Mouse (Mus musculus) kidney, embryonic 14.5 days (tissue): Measurements from ENCODE around the gene Adra2b. TPM values are rescaled to one million over a fixed set of nuclear protein-coding genes. Genes with fewer than 3 reads are reported as not detected.

Experiments
- ATAC-seq: fragments of 200-750 bp; cut with Nextera tagmentation; 2 replicates; pipeline ENCODE4 v1.8.0; 2017; ENCODE audit warnings: moderate number of reproducible peaks, mild to moderate bottlenecking, moderate TSS enrichment, moderate library complexity; ENCODE audit not compliant: low FRiP score, low TSS enrichment
- H3K27ac ChIP-seq: fragments of 300-500 bp; sonication (generic); 2 replicates; pipeline ENCODE4 v1.5.1; 2014; ENCODE audit warnings: low read depth, mild to moderate bottlenecking, low read length, moderate library complexity, mixed read lengths
- H3K27me3 ChIP-seq: fragments of 300-500 bp; sonication (generic); 2 replicates; pipeline ENCODE4 v1.6.1; 2014; ENCODE audit warnings: mild to moderate bottlenecking, low read length; ENCODE audit not compliant: control insufficient read depth, insufficient read depth
- H3K36me3 ChIP-seq: fragments of 300-500 bp; sonication (generic); 2 replicates; pipeline ENCODE4 v1.6.1; 2014; ENCODE audit warnings: low read length, mixed read lengths; ENCODE audit not compliant: control insufficient read depth, insufficient read depth
- H3K4me1 ChIP-seq: fragments of 300-500 bp; sonication (generic); 2 replicates; pipeline ENCODE4 v1.6.1; 2014; ENCODE audit warnings: low read length, mixed read lengths; ENCODE audit not compliant: control insufficient read depth, insufficient read depth
- H3K4me2 ChIP-seq: fragments of 300-500 bp; sonication (generic); replicated peaks from 2 replicates; pipeline ENCODE4 v1.6.1; 2014; ENCODE audit warnings: low read depth, mild to moderate bottlenecking, low read length
- H3K4me3 ChIP-seq: fragments of 300-500 bp; sonication (generic); 2 replicates; pipeline ENCODE4 v1.5.1; 2014; ENCODE audit warnings: mild to moderate bottlenecking, low read length
- H3K9ac ChIP-seq: fragments of 300-500 bp; sonication (generic); 2 replicates; pipeline ENCODE4 v1.6.1; 2014; ENCODE audit warnings: low read depth, mild to moderate bottlenecking, low read length, moderate library complexity
- H3K9me3 ChIP-seq: fragments of 300-500 bp; sonication (generic); 2 replicates; pipeline ENCODE4 v1.6.1; 2016; ENCODE audit warnings: low read length; ENCODE audit not compliant: control insufficient read depth
- WGBS: fragments of 180-500 bp; shearing (Covaris S2); extraction: QIAGEN DNeasy Blood & Tissue Kit; methylation state at CpG from one replicate; pipeline ENCODE4 v1.1.7; 2014; 5-methylcytosine and 5-hydroxymethylcytosine counted together
- polyA plus RNA-seq: library from polyadenylated mRNA; unstranded; fragments of >200 nt; fragmentation: Nextera tagmentation; extraction: Ambion mirVana; gene quantifications from 2 replicates; pipeline ENCODE4 v1.2.1, GENCODE M21; 2014

Gene Adra2b
- polyA plus RNA-seq, 1 experiment from 2014 or later, result 1.8 TPM

GRCm38 (mm10) chr2:127390352-127390751 is 27.3 kb downstream of the Adra2b start:
- Histone ChIP-seq H3K36me3 (no peaks in the 10 kb centered on the region), H3K4me2 (no peak overlapping the region), H3K4me3 (no peak overlapping the region), H3K27ac (no peak overlapping the region), H3K27me3 (no peaks in the 10 kb centered on the region), H3K4me1 (no peaks in the 10 kb centered on the region), H3K9ac (no peak overlapping the region), H3K9me3 (no peaks in the 10 kb centered on the region)
- WGBS, result 79% methylated on average over 3 of the region's 3 CpGs
- ATAC-seq, result no peak

DNA sequence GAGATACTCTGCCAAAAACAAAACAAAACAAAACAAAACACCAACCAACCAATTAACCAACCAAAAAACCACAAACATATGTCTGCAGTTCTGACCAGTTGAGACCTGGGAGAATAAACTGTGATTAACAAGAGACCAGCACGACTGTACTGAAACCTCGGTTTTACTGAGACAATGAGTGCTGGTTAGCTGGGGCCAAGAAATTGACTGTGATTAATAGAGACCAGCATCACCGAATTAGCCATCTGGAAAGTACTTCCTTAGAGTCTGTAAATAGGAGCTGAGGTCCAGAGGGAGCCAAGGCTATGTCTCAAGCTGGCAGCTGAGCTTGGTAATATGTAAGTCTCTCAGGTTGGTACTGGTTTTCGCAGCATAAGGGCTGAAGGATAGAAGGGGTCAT is 27.8 kb downstream of the Adra2b start:
- Histone ChIP-seq H3K36me3 (no peaks in the 10 kb centered on the region), H3K9me3 (no peaks in the 10 kb centered on the region), H3K27ac (no peak overlapping the region), H3K4me1 (no peaks in the 10 kb centered on the region), H3K4me3 (no peak overlapping the region), H3K9ac (no peak overlapping the region), H3K27me3 (no peaks in the 10 kb centered on the region), H3K4me2 (no peak overlapping the region)
- ATAC-seq, result no peak
- 67% methylated on average over 4 of the region's 4 CpGs for WGBS

DNA sequence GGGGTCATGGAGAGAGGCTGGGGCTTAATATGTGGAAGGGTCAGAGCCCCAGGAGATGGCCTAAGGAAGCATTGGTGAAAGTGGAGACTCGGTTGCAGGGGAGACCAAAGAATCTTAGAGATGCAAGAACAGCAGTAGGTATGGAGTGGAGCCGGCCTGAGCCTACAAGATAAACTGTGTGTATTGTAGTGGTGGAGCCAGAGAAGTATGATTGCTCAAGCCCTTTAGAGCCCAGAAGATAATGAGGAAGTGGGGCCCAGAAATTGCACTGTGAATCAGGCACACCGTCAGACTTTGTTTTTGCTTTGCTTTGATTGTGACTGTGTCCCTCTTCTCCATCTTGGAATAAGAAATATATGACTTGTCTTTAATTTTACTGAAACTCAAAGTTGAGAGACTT is 28.3 kb downstream of the Adra2b start:
- Histone ChIP-seq H3K36me3 (no peaks in the 10 kb centered on the region), H3K27me3 (no peaks in the 10 kb centered on the region), H3K9me3 (no peaks in the 10 kb centered on the region), H3K4me1 (no peaks in the 10 kb centered on the region), H3K4me2 (no peak overlapping the region), H3K27ac (no peak overlapping the region), H3K4me3 (no peak overlapping the region), H3K9ac (no peak overlapping the region)
- ATAC-seq, result no peak
- 70% methylated on average over 3 of the region's 3 CpGs for WGBS

- ATAC-seq, result no peak
- WGBS, result 81% methylated on average over 5 of the region's 5 CpGs
Measured at GRCm38 (mm10) chr2:127394606-127395161, 31.7 kb downstream of the Adra2b start.

GRCm38 (mm10) chr2:127398738-127399137 is 35.7 kb downstream of the Adra2b start:
- 78% methylated on average over 7 of the region's 7 CpGs for WGBS
- no peak for ATAC-seq
- H3K36me3 ChIP-seq, result no peaks in the 10 kb centered on the region
- H3K4me1 ChIP-seq, result no peaks in the 10 kb centered on the region
- no peak overlapping the region for H3K9ac ChIP-seq
- H3K27me3 ChIP-seq, result no peaks in the 10 kb centered on the region
- H3K27ac ChIP-seq, result no peak overlapping the region
- no peaks in the 10 kb centered on the region for H3K9me3 ChIP-seq
- H3K4me3 ChIP-seq, result no peak overlapping the region
- no peak overlapping the region for H3K4me2 ChIP-seq

More at GRCm38 (mm10) chr2:127394606-127395161, 31.7 kb downstream of the Adra2b start:
- Histone ChIP-seq H3K4me1 (no peaks in the 10 kb centered on the region), H3K4me3 (no peak overlapping the region), H3K4me2 (no peak overlapping the region), H3K36me3 (no peaks in the 10 kb centered on the region), H3K27ac (no peak overlapping the region), H3K9ac (no peak overlapping the region), H3K9me3 (no peaks in the 10 kb centered on the region), H3K27me3 (no peaks in the 10 kb centered on the region)

DNA sequence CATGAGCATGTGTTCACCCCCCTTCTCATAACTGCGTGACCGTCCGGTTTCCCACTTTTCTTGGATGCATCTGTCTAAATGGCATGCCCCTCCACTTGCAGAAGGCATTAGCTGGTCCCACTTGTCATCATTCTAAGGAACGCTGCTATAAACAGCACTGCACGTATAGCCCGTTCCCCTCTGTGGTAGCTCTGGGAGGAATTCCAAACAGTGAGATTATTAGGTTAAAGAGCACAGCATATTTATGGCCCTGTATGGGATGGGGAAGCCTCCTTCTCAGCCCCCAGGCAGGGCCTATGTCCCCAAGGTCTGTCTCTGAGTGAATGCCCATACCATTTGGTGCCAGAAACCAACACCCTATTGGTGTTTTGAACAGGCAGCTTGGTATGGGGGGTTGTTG is 48.1 kb downstream of the Adra2b start:
- Histone ChIP-seq H3K9me3 (no peaks in the 10 kb centered on the region), H3K4me3 (no peak overlapping the region), H3K27ac (no peak overlapping the region), H3K4me1 (no peaks in the 10 kb centered on the region), H3K4me2 (no peak overlapping the region), H3K9ac (no peak overlapping the region), H3K36me3 (no peaks in the 10 kb centered on the region), H3K27me3 (no peaks in the 10 kb centered on the region)
- ATAC-seq, result no peak
- 82% methylated on average over 6 of the region's 6 CpGs for WGBS

GRCm38 (mm10) chr2:127415806-127416205 is 52.8 kb downstream of the Adra2b start:
- Histone ChIP-seq H3K27ac (no peak overlapping the region), H3K4me2 (no peak overlapping the region), H3K36me3 (no peaks in the 10 kb centered on the region), H3K27me3 (no peaks in the 10 kb centered on the region), H3K4me3 (no peak overlapping the region), H3K9ac (no peak overlapping the region), H3K9me3 (no peaks in the 10 kb centered on the region), H3K4me1 (no peaks in the 10 kb centered on the region)
- peak; percentile 64; the same call in 1 of the 2 replicates for ATAC-seq
- 41% methylated on average over 10 of the region's 10 CpGs for WGBS

DNA sequence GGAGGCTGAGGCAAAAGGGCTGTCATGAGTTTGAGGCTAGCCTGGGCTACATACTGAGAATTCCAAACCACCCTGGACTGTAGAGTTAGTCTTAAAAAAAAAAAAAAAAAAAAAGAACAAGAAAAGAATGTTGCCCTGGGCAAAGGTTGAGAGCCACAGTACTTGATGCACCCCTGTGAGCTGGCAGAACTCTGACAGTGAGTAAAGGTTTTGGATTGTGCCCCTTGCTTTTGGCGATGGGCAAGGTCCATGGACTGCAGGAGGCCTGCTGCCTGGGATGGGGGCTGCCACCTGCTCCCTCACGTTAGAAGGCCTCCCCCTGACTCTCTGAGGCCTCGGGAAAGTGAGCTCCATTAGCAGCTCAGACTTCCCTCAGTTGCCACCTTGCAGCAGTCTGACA is 53.7 kb downstream of the Adra2b start:
- H3K4me2 ChIP-seq, result no peak overlapping the region
- no peak for ATAC-seq
- H3K9me3 ChIP-seq, result no peaks in the 10 kb centered on the region
- no peak overlapping the region for H3K4me3 ChIP-seq
- H3K27ac ChIP-seq, result no peak overlapping the region
- no peaks in the 10 kb centered on the region for H3K27me3 ChIP-seq
- WGBS, result 53% methylated on average over 3 of the region's 3 CpGs
- H3K36me3 ChIP-seq, result no peaks in the 10 kb centered on the region
- H3K4me1 ChIP-seq, result no peaks in the 10 kb centered on the region
- H3K9ac ChIP-seq, result no peak overlapping the region
